Mouse (Mus musculus) hindbrain, postnatal 0 days (tissue): Measurements from ENCODE around the gene Slc43a1. TPM values are rescaled to one million over a fixed set of nuclear protein-coding genes. Genes with fewer than 3 reads are reported as not detected.
"Not testable (repeated sequence)": the region's sequence is repeated elsewhere in the genome, so short reads cannot be mapped to it uniquely, and the experiment has no call there.

Experiments
- ATAC-seq: fragments of 200-750 bp; cut with Nextera tagmentation; 2 replicates; pipeline ENCODE4 v1.8.0; 2017; ENCODE audit warnings: mild to moderate bottlenecking, moderate TSS enrichment, moderate library complexity
- DNase-seq: peaks from one replicate; pipeline ENCODE4 v3.0.0-alpha.2; 2015; ENCODE audit warnings: low spot score
- H3K27ac ChIP-seq: fragments of 300-500 bp; sonication (generic); 2 replicates; pipeline ENCODE4 v1.5.1; 2014; ENCODE audit warnings: mild to moderate bottlenecking
- H3K27me3 ChIP-seq: fragments of 300-500 bp; sonication (generic); 2 replicates; pipeline ENCODE4 v1.6.1; 2014; ENCODE audit warnings: low read length, mixed read lengths; ENCODE audit not compliant: insufficient read depth
- H3K36me3 ChIP-seq: fragments of 300-500 bp; sonication (generic); 2 replicates; pipeline ENCODE4 v1.6.1; 2014; ENCODE audit warnings: low read length, mixed read lengths; ENCODE audit not compliant: insufficient read depth
- H3K4me1 ChIP-seq: fragments of 300-500 bp; sonication (generic); 2 replicates; pipeline ENCODE4 v1.6.1; 2014; ENCODE audit warnings: antibody characterized with exemption, low read length, mixed read lengths; ENCODE audit not compliant: insufficient read depth
- H3K4me2 ChIP-seq: fragments of 300-500 bp; sonication (generic); 2 replicates; pipeline ENCODE4 v1.6.1; 2014; ENCODE audit warnings: low read depth, mild to moderate bottlenecking, low read length, moderate library complexity, mixed read lengths
- H3K4me3 ChIP-seq: fragments of 300-500 bp; sonication (generic); 2 replicates; pipeline ENCODE4 v1.5.1; 2014; ENCODE audit warnings: low read length
- H3K9ac ChIP-seq: fragments of 300-500 bp; sonication (generic); replicated peaks from 2 replicates; pipeline ENCODE4 v1.6.1; 2014; ENCODE audit warnings: mild to moderate bottlenecking, low read length, moderate library complexity, mixed read lengths
- H3K9me3 ChIP-seq: fragments of 300-500 bp; sonication (generic); 2 replicates; pipeline ENCODE4 v1.6.1; 2016; ENCODE audit warnings: low read length, mixed read lengths
- CTCF ChIP-seq: IDR thresholded peaks from 2 replicates; pipeline ENCODE4 v1.5.1; 2016; ENCODE audit warnings: antibody characterized with exemption, control low read depth, low read depth
- WGBS: fragments of 180-500 bp; shearing (Covaris S2); extraction: QIAGEN DNeasy Blood & Tissue Kit; methylation state at CpG from one replicate; pipeline ENCODE4 v1.1.7; 2014; 5-methylcytosine and 5-hydroxymethylcytosine counted together
- polyA plus RNA-seq: library from polyadenylated mRNA; unstranded; fragments of >200 nt; fragmentation: Nextera tagmentation; extraction: Ambion mirVana; gene quantifications from 2 replicates; pipeline ENCODE4 v1.2.1, GENCODE M21; 2015
- total RNA-seq: library from RNA; depleted of rRNA; stranded (reverse); fragments of >200 nt; gene quantifications from 2 replicates; pipeline ENCODE4 v1.2.3, GENCODE M21; 2014

Slc43a1 gene
- total and polyA plus RNA-seq, 2 experiments from 2014 or later, result 1.3 to 5.8 TPM

GRCm38 (mm10) chr2:84799041-84799561 lies 39.5 kb upstream of the Slc43a1 start:
- no peaks in the 10 kb centered on the region for H3K9me3 ChIP-seq
- no peaks in the 10 kb centered on the region for H3K36me3 ChIP-seq
- peak overlapping the region; percentile 62 for H3K4me3 ChIP-seq
- H3K9ac ChIP-seq, result peak overlapping the region; percentile 61
- TF ChIP-seq CTCF, result peak; percentile 73
- ATAC-seq (peak; percentile 67), DNase-seq (peak; percentile 81)
- no peaks in the 10 kb centered on the region for H3K27me3 ChIP-seq
- WGBS, result 0% methylated on average over 14 of the region's 16 CpGs
- H3K4me2 ChIP-seq, result peak overlapping the region; percentile 99
- H3K4me1 ChIP-seq, result no peaks in the 10 kb centered on the region
- H3K27ac ChIP-seq, result peak overlapping the region; percentile 62; the same call in 1 of the 2 replicates

GRCm38 (mm10) chr2:84800304-84800703 lies 38.3 kb upstream of the Slc43a1 start:
- no peak overlapping the region for H3K9ac ChIP-seq
- H3K4me1 ChIP-seq, result no peaks in the 10 kb centered on the region
- no peak overlapping the region for H3K4me2 ChIP-seq
- no peaks in the 10 kb centered on the region for H3K36me3 ChIP-seq
- no peaks in the 10 kb centered on the region for H3K9me3 ChIP-seq
- no peaks in the 10 kb centered on the region for H3K27me3 ChIP-seq
- no peak for TF ChIP-seq CTCF
- ATAC-seq (no peak), DNase-seq (no peak)
- H3K4me3 ChIP-seq, result no peak overlapping the region
- H3K27ac ChIP-seq, result no peak overlapping the region
- 80% methylated on average over 4 of the region's 4 CpGs for WGBS

- not testable (repeated sequence) for H3K36me3 ChIP-seq, H3K9ac ChIP-seq, H3K9me3 ChIP-seq, H3K4me1 ChIP-seq, H3K4me3 ChIP-seq, H3K4me2 ChIP-seq, H3K27me3 ChIP-seq, ATAC-seq, DNase-seq, H3K27ac ChIP-seq
- WGBS, result 78% methylated on average over 5 of the region's 5 CpGs
Measured at GRCm38 (mm10) chr2:84801223-84801622, 37.4 kb upstream of the Slc43a1 start.

DNA sequence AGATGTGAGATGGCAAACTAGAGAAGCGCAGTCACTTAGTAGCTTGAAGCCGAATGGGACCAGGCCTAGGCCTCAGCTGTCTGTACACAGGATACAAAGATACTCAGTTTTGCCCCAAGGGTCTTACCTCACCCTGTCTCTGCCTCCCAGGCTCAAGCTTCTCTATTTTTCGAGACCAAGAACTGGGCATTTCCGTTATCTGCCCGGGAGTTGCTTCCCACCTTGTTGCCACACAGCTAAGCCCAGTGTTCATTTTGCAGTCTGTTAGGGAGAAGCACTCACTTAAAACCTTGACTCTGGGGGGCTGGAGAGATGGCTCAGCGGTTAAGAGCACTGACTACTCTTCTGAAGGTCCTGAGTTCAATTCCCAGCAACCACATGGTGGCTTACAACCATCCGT lies 34.7 kb upstream of the Slc43a1 start:
- Histone ChIP-seq H3K27ac (no peak overlapping the region), H3K36me3 (no peaks in the 10 kb centered on the region), H3K9me3 (no peaks in the 10 kb centered on the region), H3K4me3 (no peak overlapping the region), H3K27me3 (no peaks in the 10 kb centered on the region), H3K4me1 (no peaks in the 10 kb centered on the region), H3K4me2 (no peak overlapping the region), H3K9ac (no peak overlapping the region)
- WGBS, result 89% methylated on average over 7 of the region's 7 CpGs
- no peak for DNase-seq
- ATAC-seq, result no peak
- no peak for TF ChIP-seq CTCF

GRCm38 (mm10) chr2:84806546-84806945 lies 32.1 kb upstream of the Slc43a1 start:
- no peak overlapping the region for H3K4me2 ChIP-seq
- H3K4me1 ChIP-seq, result no peaks in the 10 kb centered on the region
- 79% methylated on average over 5 of the region's 5 CpGs for WGBS
- H3K9ac ChIP-seq, result no peak overlapping the region
- no peaks in the 10 kb centered on the region for H3K36me3 ChIP-seq
- TF ChIP-seq CTCF, result no peak
- ATAC-seq (no peak), DNase-seq (no peak)
- H3K27ac ChIP-seq, result no peak overlapping the region
- no peaks in the 10 kb centered on the region for H3K9me3 ChIP-seq
- H3K4me3 ChIP-seq, result no peak overlapping the region
- H3K27me3 ChIP-seq, result no peaks in the 10 kb centered on the region

- Histone ChIP-seq H3K9me3 (no peaks in the 10 kb centered on the region), H3K36me3 (no peaks in the 10 kb centered on the region), H3K27ac (no peak overlapping the region), H3K4me1 (no peaks in the 10 kb centered on the region), H3K4me2 (no peak overlapping the region), H3K9ac (no peak overlapping the region), H3K27me3 (no peaks in the 10 kb centered on the region), H3K4me3 (no peak overlapping the region)
- TF ChIP-seq CTCF, result no peak
- DNase-seq (no peak), ATAC-seq (no peak)
Measured at GRCm38 (mm10) chr2:84809330-84809729, 29.3 kb upstream of the Slc43a1 start.

GRCm38 (mm10) chr2:84810526-84810885 lies 28.1 kb upstream of the Slc43a1 start:
- no peaks in the 10 kb centered on the region for H3K27me3 ChIP-seq
- no peak overlapping the region for H3K4me3 ChIP-seq
- H3K4me2 ChIP-seq, result no peak overlapping the region
- no peak overlapping the region for H3K27ac ChIP-seq
- ATAC-seq (no peak), DNase-seq (no peak)
- 72% methylated on average over 6 of the region's 6 CpGs for WGBS
- H3K9me3 ChIP-seq, result no peaks in the 10 kb centered on the region
- no peak for TF ChIP-seq CTCF
- H3K4me1 ChIP-seq, result no peaks in the 10 kb centered on the region
- no peaks in the 10 kb centered on the region for H3K36me3 ChIP-seq
- H3K9ac ChIP-seq, result no peak overlapping the region
